In the genomic region with DNA sequence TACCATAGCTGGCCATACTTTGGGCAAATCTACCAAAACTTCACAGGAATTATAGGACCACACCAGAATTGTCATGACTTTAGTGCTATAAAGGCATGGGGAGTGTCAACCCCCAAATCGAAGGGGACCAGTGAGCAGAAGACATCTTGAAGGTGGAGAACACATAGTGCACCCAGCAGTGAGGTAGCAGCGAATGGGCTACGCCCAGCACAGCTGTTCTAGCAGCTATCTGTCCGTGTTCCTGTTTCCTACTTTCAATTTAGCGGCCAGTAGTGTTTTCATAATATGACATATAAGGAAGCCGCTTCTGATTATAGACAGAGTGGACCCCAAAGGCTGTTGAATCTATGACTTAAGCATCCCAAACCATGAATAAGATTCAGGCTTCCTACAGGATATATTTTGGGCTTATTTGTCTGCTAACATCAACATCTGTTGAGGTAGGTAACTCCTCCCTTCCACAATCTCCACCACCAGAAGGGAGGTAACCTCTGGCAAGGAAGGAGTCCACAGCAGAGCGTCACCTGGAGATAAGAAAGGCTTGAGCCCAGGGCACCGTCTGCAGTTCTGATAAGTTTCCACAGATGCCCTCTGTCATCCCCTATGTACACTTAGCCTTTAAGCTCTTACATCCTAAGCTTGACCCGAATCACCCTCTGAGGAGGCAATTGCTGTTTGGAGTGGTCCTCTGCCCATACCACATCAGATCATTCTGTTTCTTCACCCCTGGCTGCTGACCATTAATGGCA, we compare ENCODE assay signal across 10 mouse cellular contexts. TPM values are rescaled to one million over a fixed set of nuclear protein-coding genes. Genes with fewer than 3 reads are reported as not detected.
A peak's percentile ranks its signal among the peaks of the same experiment; 100 is the strongest.
DNase-seq lines count a peak whose midpoint lies in the region; ATAC-seq lines count a peak whose summit lies in the region.
"Had no signal": no experiment of that assay in that cellular context is flagged by ENCODE, and none has a peak within 500 bp of the region (broad histone marks: within the 10 kb centered on the region; RNA-seq: fewer than 3 reads in every experiment).

No protein-coding gene starts in this region.

- peak; percentile 57 for DNase-seq in lung, postnatal 36 days
- DNase-seq in lung, postnatal 25 days (ENCODE audit: low spot score), result no peak
- DNase-seq in thymus, postnatal 36 days, result peak; percentile 22 to 31
- DNase-seq in cerebellum, adult 8-10 months, result no peak
- no peak for DNase-seq in kidney, adult 18-20 months
- no peak for DNase-seq in layer of hippocampus, adult 9-10 months (ENCODE audit: low spot score)

- peak; percentile 87 for ATAC-seq in granulocyte monocyte progenitor cell, adult 5-6 weeks (replicated peaks; ENCODE audit: poor library complexity, severe bottlenecking)

- H3K4me3 ChIP-seq in macrophage (ENCODE audit: inconsistent target), result peak overlapping the region; percentile 1; the same call in 1 of the 2 replicates
- H3K4me3 ChIP-seq: embryonic facial prominence, embryonic 13.5 days had no signal

- peaks cover 99% of the 10 kb centered on the region for H3K79me2 ChIP-seq in macrophage (ENCODE audit: inconsistent target)

- H3K27ac ChIP-seq in macrophage, result peak overlapping the region; percentile 15; the same call in 1 of the 2 replicates
- H3K27ac ChIP-seq: hindbrain, embryonic 14.5 days had no signal

- no peaks in the 10 kb centered on the region for H3K36me3 ChIP-seq in macrophage (ENCODE audit: inconsistent target)
- H3K36me3 ChIP-seq: embryonic facial prominence, embryonic 13.5 days had no signal

- WGBS in macrophage (ENCODE audit: missing documents), result 20% methylated on average over 9 of the region's 9 CpGs

RNA-seq across cellular contexts. Expression of a gene that starts 19.4 kb away (rescaled TPM):
- total RNA-seq in granulocyte monocyte progenitor cell, adult 5-6 weeks (2014; fragmentation: Nextera tagmentation), result 14.5 and 20.0 TPM in 2 replicates
- total RNA-seq in granulocyte monocyte progenitor cell, adult 5-6 weeks (2017), result 18.6 and 20.1 TPM in 2 replicates
- total RNA-seq in macrophage (2018; cell fraction: chromatin; rRNA removed), result 10 to 100 TPM; 24.0 to 56.6 (median 35.5) TPM
- 10 to 100 TPM; 20.0 to 29.2 (median 24.8) TPM for total RNA-seq in macrophage (2018; cell fraction: cytosol; rRNA removed)
- total RNA-seq in macrophage (2018; cell fraction: nucleus; rRNA removed), result 10 to 100 TPM; 22.4 to 51.2 (median 32.6) TPM
- polyA plus RNA-seq in macrophage (2018), result 15.8 to 20.6 TPM (median 16.0 TPM) in 3 replicates

RNA-seq across cellular contexts. Expression of a gene that starts 19.5 kb away (rescaled TPM):
- total RNA-seq in granulocyte monocyte progenitor cell, adult 5-6 weeks (2014; fragmentation: Nextera tagmentation), result 15.4 and 15.5 TPM in 2 replicates
- 8.7 and 16.2 TPM in 2 replicates for total RNA-seq in granulocyte monocyte progenitor cell, adult 5-6 weeks (2017)
- 10 to 100 TPM in 21 of 26 experiments, 1 to 10 TPM in 5; 4.8 to 33.7 (median 15.2) TPM for total RNA-seq in macrophage (2018; cell fraction: chromatin; rRNA removed)
- 10 to 100 TPM; 11.2 to 19.9 (median 14.3) TPM for total RNA-seq in macrophage (2018; cell fraction: cytosol; rRNA removed)
- total RNA-seq in macrophage (2018; cell fraction: nucleus; rRNA removed), result 10 to 100 TPM in 16 of 26 experiments, 1 to 10 TPM in 10; 4.2 to 31.5 (median 12.6) TPM
- polyA plus RNA-seq in macrophage (2018), result 14.5 to 18.3 TPM (median 15.9 TPM) in 3 replicates

Comparison
In these comparisons a context has a peak if more than half of its experiments do, and no peak if none do; other contexts are left out.
1. DNase-seq: peak in lung, postnatal 36 days (single experiment) and thymus, postnatal 36 days (2 of 2); none in lung, postnatal 25 days (single experiment), cerebellum, adult 8-10 months (single experiment), kidney, adult 18-20 months (single experiment) and layer of hippocampus, adult 9-10 months (single experiment).